Mouse (Mus musculus): ENCODE measurements at regions not wholly inside any gene's neighbourhood (a gene's known extent, or its start where the extent isn't known, plus 50 kb on each side); places are given as distances from the start of the nearest gene placed in this dataset.

GRCm38 (mm10) chr12:25382961-25383360, 286.0 kb upstream of the Id2 start:
- no peak for DNase-seq (ENCODE audit: extremely low read depth)
- H3K4me2 ChIP-seq (ENCODE audit: insufficient read depth, low read depth, poor library complexity, severe bottlenecking): no peak overlapping the region
- no peaks in the 10 kb centered on the region for H3K36me3 ChIP-seq (replicated peaks in 1 of 2; ENCODE audit: control insufficient read depth in 1 of 2, insufficient read depth in 1 of 2, low read length in 1 of 2)
- in situ Hi-C loops (cut with MboI; ENCODE audit: low pct_ligation_motif_present, low pct_unique_long_range_greater_than_20kb, low sequenced_read_pairs) (no loop called here), dilution Hi-C loops (cut with MboI; ENCODE audit: extremely low pct_ligation_motif_present, extremely low pct_unique_long_range_greater_than_20kb, low sequenced_read_pairs) (no loop called here)
- 0 out of 4 replicates have a peak, but pooled peaks cover 0 to 8% of the 10 kb centered on the region in 2 experiments for H3K4me1 ChIP-seq (ENCODE audit: control insufficient read depth in 1 of 2, insufficient read depth in 2 of 2)
- no peak overlapping the region for H3K9ac ChIP-seq (ENCODE audit: insufficient read depth, low read depth)
- TF ChIP-seq HCFC1 (IDR thresholded peaks at IDR 0.05; ENCODE audit: low read depth, low read length) (no peak), POLR2AphosphoS2 (IDR thresholded peaks at IDR 0.05; ENCODE audit: low read depth, low read length) (no peak), IRF4 (IDR thresholded peaks at IDR 0.05; ENCODE audit: low read depth, low read length) (no peak), TBP (conservative IDR thresholded peaks at IDR 0.05; ENCODE audit: low read depth, low read length) (no peak), SIN3A (IDR thresholded peaks at IDR 0.05; ENCODE audit: low read length) (no peak), MAZ (IDR thresholded peaks at IDR 0.05; ENCODE audit: low read depth, low read length) (no peak)
- H3K27ac ChIP-seq (ENCODE audit: insufficient read depth, low read depth): no peak overlapping the region
- H3K4me3 ChIP-seq (replicated peaks in 1 of 3; ENCODE audit: low read depth in 2 of 3, low read length in 2 of 3, poor library complexity in 1 of 3): no peak overlapping the region
- H3K27me3 ChIP-seq (replicated peaks): no peaks in the 10 kb centered on the region
- H3K9me3 ChIP-seq (replicated peaks; ENCODE audit: low read length): no peaks in the 10 kb centered on the region
- no peaks in the 10 kb centered on the region for H3K79me2 ChIP-seq (replicated peaks; ENCODE audit: control insufficient read depth, extremely low read depth, insufficient read depth, poor library complexity, severe bottlenecking)

- no peak overlapping the region for H3K4me2 ChIP-seq (ENCODE audit: insufficient read depth, low read depth, poor library complexity, severe bottlenecking)
- H3K36me3 ChIP-seq (replicated peaks in 1 of 2; ENCODE audit: control insufficient read depth in 1 of 2, insufficient read depth in 1 of 2, low read length in 1 of 2): no peaks in the 10 kb centered on the region
- in situ Hi-C loops (cut with MboI; ENCODE audit: low pct_ligation_motif_present, low pct_unique_long_range_greater_than_20kb, low sequenced_read_pairs): no loop called here
- TF ChIP-seq ZNF384 (IDR thresholded peaks at IDR 0.05; ENCODE audit: low read depth, low read length) (no peak), CHD2 (IDR thresholded peaks at IDR 0.05; ENCODE audit: low read length) (no peak), MEF2A (IDR thresholded peaks at IDR 0.05; ENCODE audit: borderline replicate concordance, low read depth, low read length) (no peak), CTCF (conservative IDR thresholded peaks at IDR 0.05 in 1 of 2, IDR thresholded peaks at IDR 0.05 in 1 of 2; ENCODE audit: low read depth in 2 of 2, low read length in 2 of 2) (no peak), MYC (IDR thresholded peaks at IDR 0.05; ENCODE audit: low read depth, low read length) (no peak), ZC3H11A (IDR thresholded peaks at IDR 0.05; ENCODE audit: low read depth, low read length) (no peak), HCFC1 (IDR thresholded peaks at IDR 0.05; ENCODE audit: low read depth, low read length) (no peak), POLR2AphosphoS2 (IDR thresholded peaks at IDR 0.05; ENCODE audit: low read depth, low read length) (no peak), EP300 (IDR thresholded peaks at IDR 0.05; ENCODE audit: low read length) (no peak), SIN3A (IDR thresholded peaks at IDR 0.05; ENCODE audit: low read length) (no peak), IRF4 (IDR thresholded peaks at IDR 0.05; ENCODE audit: low read depth, low read length) (no peak), ETS1 (conservative IDR thresholded peaks at IDR 0.05; ENCODE audit: low read depth, low read length) (no peak), SMC3 (IDR thresholded peaks at IDR 0.05; ENCODE audit: low read depth, low read length) (no peak), POLR2A (IDR thresholded peaks at IDR 0.05; ENCODE audit: low read depth, low read length) (no peak), UBTF (IDR thresholded peaks at IDR 0.05; ENCODE audit: low read depth, low read length) (no peak), ZMIZ1 (IDR thresholded peaks at IDR 0.05; ENCODE audit: low read depth, low read length) (no peak), GABPA (IDR thresholded peaks at IDR 0.05; ENCODE audit: insufficient replicate concordance, low read depth, low read length) (no peak), TCF12 (IDR thresholded peaks at IDR 0.05; ENCODE audit: low read depth, low read length) (no peak), E2F4 (IDR thresholded peaks at IDR 0.05; ENCODE audit: insufficient replicate concordance, low read depth, low read length) (no peak), ZKSCAN1 (IDR thresholded peaks at IDR 0.05; ENCODE audit: borderline replicate concordance, low read depth, low read length) (no peak)
- dilution Hi-C loops (cut with MboI; ENCODE audit: extremely low pct_ligation_motif_present, extremely low pct_unique_long_range_greater_than_20kb, low sequenced_read_pairs): no loop called here
- no peaks in the 10 kb centered on the region for H3K79me2 ChIP-seq (replicated peaks; ENCODE audit: control insufficient read depth, extremely low read depth, insufficient read depth, poor library complexity, severe bottlenecking)
- H3K4me1 ChIP-seq (ENCODE audit: control insufficient read depth in 1 of 2, insufficient read depth in 2 of 2): 0 out of 4 replicates have a peak, but pooled peaks cover 0 to 8% of the 10 kb centered on the region in 2 experiments
- no peak overlapping the region for H3K27ac ChIP-seq (ENCODE audit: insufficient read depth, low read depth)
- DNase-seq (ENCODE audit: extremely low read depth): no peak
- H3K9me3 ChIP-seq (replicated peaks; ENCODE audit: low read length): no peaks in the 10 kb centered on the region
- H3K9ac ChIP-seq (ENCODE audit: insufficient read depth, low read depth): no peak overlapping the region
- no peaks in the 10 kb centered on the region for H3K27me3 ChIP-seq (replicated peaks)
- H3K4me3 ChIP-seq (replicated peaks in 1 of 3; ENCODE audit: low read depth in 2 of 3, low read length in 2 of 3, poor library complexity in 1 of 3): no peak overlapping the region
Measured at GRCm38 (mm10) chr12:25382475-25382874, 285.5 kb upstream of the Id2 start.
